Mouse (Mus musculus) kidney, postnatal 0 days (tissue): ENCODE data around the gene Hoxa1. TPM values are rescaled to one million over a fixed set of nuclear protein-coding genes. Genes with fewer than 3 reads are reported as not detected.

Experiments
- ATAC-seq: fragments of 200-750 bp; cut with Nextera tagmentation; replicated peaks from 2 replicates; pipeline ENCODE4 v1.8.0; 2017; ENCODE audit warnings: low read depth, moderate number of reproducible peaks, moderate TSS enrichment, moderate library complexity; ENCODE audit not compliant: low FRiP score
- DNase-seq: peaks from one replicate; pipeline ENCODE4 v3.0.0-alpha.2; 2016; ENCODE audit warnings: low spot score
- H3K27ac ChIP-seq: fragments of 300-500 bp; sonication (generic); 2 replicates; pipeline ENCODE4 v1.5.1; 2014; ENCODE audit warnings: mild to moderate bottlenecking
- H3K27me3 ChIP-seq: fragments of 300-500 bp; sonication (generic); 2 replicates; pipeline ENCODE4 v1.6.1; 2014; ENCODE audit warnings: low read length, mixed read lengths; ENCODE audit not compliant: insufficient read depth
- H3K36me3 ChIP-seq: fragments of 300-500 bp; sonication (generic); 2 replicates; pipeline ENCODE4 v1.6.1; 2014; ENCODE audit warnings: low read length, mixed read lengths; ENCODE audit not compliant: insufficient read depth
- H3K4me1 ChIP-seq: fragments of 300-500 bp; sonication (generic); replicated peaks from 2 replicates; pipeline ENCODE4 v1.6.1; 2014; ENCODE audit warnings: antibody characterized with exemption, low read length, mixed read lengths; ENCODE audit not compliant: insufficient read depth
- H3K4me2 ChIP-seq: fragments of 300-500 bp; sonication (generic); 2 replicates; pipeline ENCODE4 v1.6.1; 2014; ENCODE audit warnings: mild to moderate bottlenecking, low read length, moderate library complexity, mixed read lengths
- H3K4me3 ChIP-seq: fragments of 300-500 bp; sonication (generic); replicated peaks from 2 replicates; pipeline ENCODE4 v1.5.1; 2014; ENCODE audit warnings: low read depth, low read length
- H3K9ac ChIP-seq: fragments of 300-500 bp; sonication (generic); 2 replicates; pipeline ENCODE4 v1.6.1; 2014; ENCODE audit warnings: low read depth, low read length
- H3K9me3 ChIP-seq: fragments of 300-500 bp; sonication (generic); replicated peaks from 2 replicates; pipeline ENCODE4 v1.6.1; 2016; ENCODE audit warnings: low read length, inconsistent platforms, mixed read lengths
- CTCF ChIP-seq: IDR thresholded peaks from 2 replicates; pipeline ENCODE4 v1.5.1; 2016; ENCODE audit warnings: antibody characterized with exemption, low read depth, mild to moderate bottlenecking, moderate library complexity
- WGBS: fragments of 180-500 bp; shearing (Covaris S2); extraction: QIAGEN DNeasy Blood & Tissue Kit; methylation state at CpG from one replicate; pipeline ENCODE4 v1.1.7; 2014; 5-methylcytosine and 5-hydroxymethylcytosine counted together
- polyA plus RNA-seq: library from polyadenylated mRNA; unstranded; fragments of >200 nt; fragmentation: Nextera tagmentation; extraction: Ambion mirVana; gene quantifications from 2 replicates; pipeline ENCODE4 v1.2.1, GENCODE M21; 2015

Gene Hoxa1
- polyA plus RNA-seq, 1 experiment from 2014 or later = 0.64 TPM

- H3K27me3 ChIP-seq = no peaks in the 10 kb centered on the region
- no peak for TF ChIP-seq CTCF
- peak overlapping the region; percentile 81 for H3K4me2 ChIP-seq
- 25% methylated on average over 11 of the region's 11 CpGs for WGBS
- no peaks in the 10 kb centered on the region for H3K9me3 ChIP-seq
- ATAC-seq (no peak), DNase-seq (no peak)
- 0 out of 2 replicates have a peak, but pooled peaks cover 3% of the 10 kb centered on the region for H3K36me3 ChIP-seq
- H3K4me3 ChIP-seq = peak overlapping the region; percentile 38
- peak overlapping the region; percentile 96 for H3K27ac ChIP-seq
- peak overlapping the region; percentile 88 for H3K9ac ChIP-seq
- H3K4me1 ChIP-seq = peaks cover 66% of the 10 kb centered on the region
Observed at GRCm38 (mm10) chr6:52180213-52180710, 22.1 kb upstream of the Hoxa1 start.

GRCm38 (mm10) chr6:52179690-52180089, 21.6 kb upstream of the Hoxa1 start:
- no peak for TF ChIP-seq CTCF
- H3K9ac ChIP-seq = peak overlapping the region; percentile 88
- peaks cover 64% of the 10 kb centered on the region for H3K4me1 ChIP-seq
- H3K9me3 ChIP-seq = no peaks in the 10 kb centered on the region
- 13% methylated on average over 10 of the region's 10 CpGs for WGBS
- DNase-seq (no peak), ATAC-seq (no peak)
- no peaks in the 10 kb centered on the region for H3K27me3 ChIP-seq
- H3K4me2 ChIP-seq = peak overlapping the region; percentile 81
- H3K4me3 ChIP-seq = peak overlapping the region; percentile 38
- 0 out of 2 replicates have a peak, but pooled peaks cover 3% of the 10 kb centered on the region for H3K36me3 ChIP-seq
- H3K27ac ChIP-seq = peak overlapping the region; percentile 96

GRCm38 (mm10) chr6:52178918-52179665, 21.0 kb upstream of the Hoxa1 start:
- TF ChIP-seq CTCF = no peak
- WGBS = 27% methylated on average over 4 of the region's 4 CpGs
- no peaks in the 10 kb centered on the region for H3K9me3 ChIP-seq
- H3K4me3 ChIP-seq = peak overlapping the region; percentile 38
- peak overlapping the region; percentile 96 for H3K27ac ChIP-seq
- H3K4me2 ChIP-seq = peak overlapping the region; percentile 81
- peaks cover 58% of the 10 kb centered on the region for H3K4me1 ChIP-seq
- H3K9ac ChIP-seq = peak overlapping the region; percentile 88
- no peaks in the 10 kb centered on the region for H3K27me3 ChIP-seq
- ATAC-seq = no peak
- no peak for DNase-seq
- H3K36me3 ChIP-seq = 0 out of 2 replicates have a peak, but pooled peaks cover 3% of the 10 kb centered on the region

GRCm38 (mm10) chr6:52177806-52178205, 19.7 kb upstream of the Hoxa1 start:
- peak overlapping the region; percentile 88; the same call in 1 of the 2 replicates for H3K9ac ChIP-seq
- peaks cover 50% of the 10 kb centered on the region for H3K4me1 ChIP-seq
- 18% methylated on average over 9 of the region's 9 CpGs for WGBS
- ATAC-seq (no peak), DNase-seq (no peak)
- H3K4me2 ChIP-seq = peak overlapping the region; percentile 81
- H3K27me3 ChIP-seq = no peaks in the 10 kb centered on the region
- H3K4me3 ChIP-seq = peak overlapping the region; percentile 38
- H3K9me3 ChIP-seq = no peaks in the 10 kb centered on the region
- 0 out of 2 replicates have a peak, but pooled peaks cover 3% of the 10 kb centered on the region for H3K36me3 ChIP-seq
- no peak for TF ChIP-seq CTCF
- peak overlapping the region; percentile 96 for H3K27ac ChIP-seq

- Histone ChIP-seq H3K4me3 (peak within 1 kb of the TSS; percentile 66), H3K9me3 (no peaks in the 10 kb centered on the region), H3K27ac (peak within 1 kb of the TSS; percentile 96), H3K4me1 (peaks cover 46% of the 10 kb centered on the region), H3K27me3 (no peaks in the 10 kb centered on the region), H3K4me2 (peak within 1 kb of the TSS; percentile 81), H3K36me3 (0 out of 2 replicates have a peak, but pooled peaks cover 3% of the 10 kb centered on the region), H3K9ac (peak within 1 kb of the TSS; percentile 88)
- ATAC-seq (peak; percentile 50), DNase-seq (peak; percentile 93)
- TF ChIP-seq CTCF = no peak
- WGBS = 4% methylated on average over 36 of the region's 36 CpGs
Observed at GRCm38 (mm10) chr6:52177061-52177735, 19.1 kb upstream of the Hoxa1 start, which contains the start of gene 5730596B20Rik. Gene 5730596B20Rik (plus strand): TSS chr6:52177498.

GRCm38 (mm10) chr6:52176391-52176790, 18.3 kb upstream of the Hoxa1 start:
- 7% methylated on average over 6 of the region's 6 CpGs for WGBS
- DNase-seq = no peak
- H3K27me3 ChIP-seq = no peaks in the 10 kb centered on the region

More at GRCm38 (mm10) chr6:52176391-52176790, 18.3 kb upstream of the Hoxa1 start:
- H3K27ac ChIP-seq = peak overlapping the region; percentile 96
- ATAC-seq = no peak
- H3K9me3 ChIP-seq = no peaks in the 10 kb centered on the region
- peaks cover 42% of the 10 kb centered on the region for H3K4me1 ChIP-seq
- H3K4me2 ChIP-seq = peak overlapping the region; percentile 81
- H3K4me3 ChIP-seq = peak overlapping the region; percentile 66
- H3K36me3 ChIP-seq = 0 out of 2 replicates have a peak, but pooled peaks cover 2% of the 10 kb centered on the region
- no peak for TF ChIP-seq CTCF
- H3K9ac ChIP-seq = peak overlapping the region; percentile 88
